Mouse (Mus musculus) spleen, postnatal 4 days (tissue): ENCODE results near the gene Ctnnd2.
A peak's percentile ranks its signal among the peaks of the same experiment; 100 is the strongest.

ENCODE experiments used
- DNase-seq, 2 experiments: peaks; one replicate each; pipeline ENCODE4 v3.0.0; 2022; ENCODE audit warnings: low spot score in 2 of 2

The Ctnnd2 gene

GRCm38 (mm10) chr15:30714823-30715222, 542.4 kb downstream of the Ctnnd2 start:
- DNase-seq, result no peak

DNA sequence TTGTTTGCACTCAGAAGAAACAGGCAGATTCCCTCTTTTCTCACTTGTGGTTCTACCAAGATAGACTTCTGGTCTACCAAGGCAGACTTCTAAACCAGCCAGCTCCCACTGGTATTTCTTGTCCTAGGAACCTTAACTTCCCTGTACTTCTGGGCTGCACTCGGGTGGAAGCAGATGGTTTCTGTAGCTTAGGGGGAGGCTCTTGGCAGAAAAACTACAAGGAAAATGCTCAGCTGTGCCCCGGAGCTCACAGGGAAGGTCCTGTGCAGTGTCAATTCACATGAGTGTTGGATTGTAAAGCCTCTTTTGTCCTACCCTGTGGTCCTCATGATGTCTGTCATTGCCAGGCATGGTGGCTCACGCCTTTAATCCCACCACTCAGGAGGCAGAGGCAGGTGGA, 546.4 kb downstream of the Ctnnd2 start:
- no peak for DNase-seq

- DNase-seq, result no peak
Observed at GRCm38 (mm10) chr15:30719226-30719625, 546.8 kb downstream of the Ctnnd2 start.

DNA sequence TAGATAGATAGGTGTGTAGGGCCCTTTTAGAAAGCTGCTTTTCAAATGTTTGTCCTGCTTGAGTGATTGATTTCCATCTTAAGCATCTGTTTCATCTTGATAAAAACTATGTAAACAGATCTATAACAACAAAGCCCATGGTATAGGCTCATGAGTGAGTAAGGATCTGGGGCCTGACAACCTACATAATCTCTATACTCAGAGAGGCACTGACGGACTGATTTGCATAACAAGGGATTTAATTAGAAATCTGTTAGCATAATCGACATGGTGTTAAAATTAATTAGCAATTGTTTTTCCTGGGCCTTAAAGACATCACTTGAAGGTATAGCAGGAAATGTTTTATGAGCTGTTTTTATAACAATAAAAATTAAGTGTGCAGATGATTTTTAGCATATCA, 548.7 kb downstream of the Ctnnd2 start:
- no peak for DNase-seq

DNA sequence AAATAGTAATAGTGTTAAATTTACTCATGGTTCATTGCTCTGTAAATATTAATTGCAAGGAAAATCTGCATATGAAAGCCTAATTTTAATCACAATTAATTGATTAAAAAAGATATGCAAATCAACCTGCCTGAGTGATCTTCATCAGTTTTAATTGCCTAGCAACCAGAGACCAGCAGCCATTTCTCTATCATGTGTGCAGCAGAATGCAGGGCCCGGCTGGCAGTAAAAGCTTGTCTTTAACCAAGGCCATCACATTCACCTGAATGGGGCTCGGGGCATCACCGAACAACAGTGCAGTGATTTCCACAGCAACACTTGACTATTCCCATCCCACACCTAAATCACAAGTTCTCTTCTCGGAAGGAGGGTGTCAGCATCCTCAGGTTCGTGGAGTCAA, 553.7 kb downstream of the Ctnnd2 start:
- DNase-seq, result no peak

DNA sequence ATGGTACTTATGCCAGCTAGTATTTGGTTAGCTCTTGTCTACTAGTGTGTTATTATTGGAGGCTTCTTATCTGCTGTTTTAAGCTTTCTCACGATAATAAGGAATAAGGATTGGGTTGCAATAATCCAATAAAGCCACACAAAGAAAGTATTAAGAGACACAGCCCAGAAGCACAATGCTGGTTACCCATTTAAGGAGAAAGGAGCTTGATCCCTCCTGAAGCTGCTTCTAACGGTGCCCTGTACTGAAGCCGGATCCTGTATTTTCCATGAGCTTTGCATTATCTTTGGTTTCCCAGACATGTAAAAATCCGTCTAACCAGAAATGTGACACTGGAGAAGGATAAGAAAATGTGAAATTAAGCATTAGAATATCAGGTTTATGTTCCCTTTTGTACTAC, 565.8 kb downstream of the Ctnnd2 start:
- no peak for DNase-seq

DNA sequence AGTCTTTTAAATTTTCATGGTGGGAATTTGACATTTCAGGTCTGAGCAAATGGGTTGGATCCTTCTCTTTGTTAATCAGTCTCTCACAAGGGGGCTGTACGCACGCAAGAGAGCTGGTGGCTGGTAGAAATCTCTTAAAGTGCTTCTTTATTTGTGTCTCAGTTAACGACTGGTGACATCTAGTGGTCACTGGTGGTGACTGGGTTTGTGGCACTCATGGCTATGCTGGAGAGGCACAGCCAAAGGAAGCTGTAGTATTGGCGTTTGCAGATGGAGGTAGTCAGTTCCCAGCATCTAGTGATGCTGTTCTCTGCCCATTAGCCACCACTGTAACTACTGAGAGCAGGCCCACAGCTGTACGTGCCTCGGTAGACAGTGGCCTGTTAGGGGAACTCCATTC, 568.3 kb downstream of the Ctnnd2 start:
- DNase-seq, result peak in 1 of 2 experiments; percentile 13

DNA sequence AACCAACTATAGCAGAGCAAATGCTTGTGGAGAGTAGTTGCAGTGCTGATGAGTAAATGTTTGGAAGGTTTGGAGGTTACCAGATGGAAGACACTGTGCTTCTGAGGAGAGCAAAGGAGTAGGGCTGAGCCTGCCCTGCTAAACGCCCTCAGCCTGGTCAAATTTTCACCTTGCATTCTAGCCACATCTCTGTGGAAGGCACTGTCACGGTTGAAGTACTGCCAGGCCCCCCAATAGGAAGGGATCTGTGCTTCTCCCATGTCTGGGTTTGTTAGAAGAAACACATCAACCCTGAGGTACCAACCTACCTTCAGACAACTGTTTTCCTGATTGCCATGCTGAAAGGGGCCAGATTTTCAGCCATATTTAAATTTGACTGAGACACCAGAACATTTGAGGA, 585.6 kb downstream of the Ctnnd2 start:
- no peak for DNase-seq

GRCm38 (mm10) chr15:30762211-30762610, 589.8 kb downstream of the Ctnnd2 start:
- DNase-seq, result no peak

GRCm38 (mm10) chr15:30762695-30763285, 590.4 kb downstream of the Ctnnd2 start:
- DNase-seq, result no peak

DNA sequence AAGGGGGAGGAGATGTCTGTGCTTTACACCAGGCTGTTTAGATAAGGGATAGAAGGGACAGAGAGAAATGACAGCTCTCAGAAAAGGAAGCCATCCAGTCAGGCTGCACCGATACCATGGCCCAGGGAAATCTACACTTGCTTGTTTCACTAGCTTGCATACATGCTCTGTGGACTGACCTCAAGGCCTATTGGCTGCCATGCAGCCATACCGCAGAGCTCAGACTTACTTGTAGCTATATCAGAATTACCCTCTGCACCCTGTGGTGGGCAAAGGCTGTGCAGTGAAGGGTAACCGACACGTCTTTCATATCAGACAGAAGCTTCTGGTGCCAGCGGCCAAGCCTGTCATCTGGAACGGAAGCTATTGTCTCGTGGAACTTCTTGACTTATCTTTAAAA, 604.5 kb downstream of the Ctnnd2 start:
- no peak for DNase-seq

GRCm38 (mm10) chr15:30777801-30778200, 605.4 kb downstream of the Ctnnd2 start:
- no peak for DNase-seq

DNA sequence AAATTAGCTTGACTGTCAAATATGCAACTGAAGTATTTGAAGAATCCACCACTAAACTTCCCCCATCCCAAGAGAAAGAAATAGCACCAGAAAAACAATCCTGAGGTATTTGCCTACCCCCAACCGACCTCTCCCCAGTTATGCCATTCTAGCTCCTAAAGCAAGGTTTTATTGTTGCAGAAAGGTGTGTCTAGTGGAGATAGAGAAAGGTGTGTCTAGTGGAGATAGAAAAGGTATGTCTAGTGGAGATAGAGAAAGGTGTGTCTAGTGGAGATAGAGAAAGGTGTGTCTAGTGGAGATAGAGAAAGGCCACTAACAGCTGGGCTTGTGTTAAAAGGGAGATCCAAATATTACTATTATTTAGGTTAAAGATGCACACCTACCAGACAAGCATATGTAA, 607.5 kb downstream of the Ctnnd2 start:
- no peak for DNase-seq

DNA sequence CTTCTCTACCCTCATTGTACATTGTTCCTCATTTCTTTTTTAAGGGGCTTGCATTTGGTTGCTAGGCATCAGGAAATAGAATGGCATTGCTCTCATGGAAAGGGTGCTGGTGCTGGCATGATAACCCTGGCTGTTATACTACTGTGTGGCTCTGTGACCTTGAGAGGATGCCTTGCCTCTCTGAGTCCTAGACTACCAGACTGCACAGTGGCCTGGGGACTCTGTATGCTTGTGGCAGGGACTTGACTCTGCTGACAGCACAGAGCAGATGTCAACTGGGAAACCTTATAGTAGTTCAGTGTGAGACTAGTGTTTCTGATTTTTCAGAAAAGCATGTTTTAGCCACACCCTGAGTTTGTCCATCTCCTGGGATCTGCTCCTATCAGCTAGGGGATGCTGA, 608.6 kb downstream of the Ctnnd2 start:
- DNase-seq, result no peak

DNA sequence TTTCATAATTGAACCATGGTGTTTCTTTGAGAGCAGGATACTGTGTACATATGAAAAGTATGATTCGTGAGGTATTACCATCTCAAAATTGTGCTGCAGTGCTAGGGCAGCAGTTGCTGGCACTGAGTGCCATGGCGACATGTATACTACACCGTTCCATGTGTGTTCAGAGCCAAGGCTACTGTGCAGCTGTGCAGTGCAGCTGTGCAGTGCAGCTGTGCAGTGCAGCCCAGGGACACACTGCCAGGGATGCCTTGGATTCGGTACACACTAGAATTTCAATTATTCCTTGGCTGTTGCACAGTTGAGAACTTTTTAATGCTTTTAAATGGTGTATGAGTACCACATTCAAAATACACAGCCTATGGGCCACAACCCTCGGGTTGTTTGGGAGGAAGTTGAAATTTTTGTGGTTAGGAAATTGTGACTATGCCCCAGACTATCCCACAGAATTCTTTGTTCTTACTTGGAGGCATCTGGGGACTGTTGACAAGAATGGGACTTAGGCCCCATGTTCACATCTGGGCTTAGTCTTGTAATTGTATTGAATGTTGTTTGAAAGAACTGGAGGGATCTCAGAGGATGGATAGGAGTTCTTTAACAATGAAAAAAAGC, 613.4 kb downstream of the Ctnnd2 start:
- DNase-seq, result no peak

DNA sequence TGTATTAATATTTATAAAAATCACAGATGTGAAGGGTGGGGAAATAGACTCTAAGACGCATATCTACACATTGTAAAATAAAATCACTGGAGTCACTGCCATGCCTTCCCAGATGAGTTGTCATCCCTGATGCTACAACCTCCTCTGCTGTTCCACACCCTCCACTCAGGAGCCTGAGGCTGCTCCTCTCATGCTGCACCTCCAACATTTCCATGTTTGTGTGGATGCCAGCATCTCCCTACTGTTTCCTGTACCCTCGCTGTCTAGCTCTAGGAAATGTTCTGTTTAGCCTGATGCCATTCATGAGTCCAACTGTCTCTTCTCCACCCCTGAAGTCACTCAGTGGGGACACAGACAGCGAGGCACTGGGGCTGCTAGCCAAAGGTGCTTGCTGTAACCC, 620.9 kb downstream of the Ctnnd2 start:
- no peak for DNase-seq

DNA sequence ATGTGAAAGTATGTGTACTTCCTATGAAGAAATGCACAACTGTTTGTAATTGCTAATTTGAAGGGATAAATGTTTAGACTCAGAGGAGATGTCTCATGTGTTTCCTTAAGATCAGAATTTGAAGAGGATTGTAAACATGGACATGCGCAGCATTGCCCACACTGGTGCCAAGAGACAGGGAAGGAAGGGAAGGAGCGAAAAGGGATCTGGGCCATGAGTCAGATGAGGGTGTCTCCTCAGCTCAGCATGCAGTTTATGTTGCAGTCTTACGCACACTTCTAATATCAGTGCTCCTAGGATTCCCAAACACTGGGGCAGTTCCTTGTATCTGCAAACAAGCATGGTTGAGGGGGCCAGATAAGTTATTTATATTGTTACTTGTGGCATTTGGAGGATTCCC, 623.3 kb downstream of the Ctnnd2 start:
- no peak for DNase-seq

DNA sequence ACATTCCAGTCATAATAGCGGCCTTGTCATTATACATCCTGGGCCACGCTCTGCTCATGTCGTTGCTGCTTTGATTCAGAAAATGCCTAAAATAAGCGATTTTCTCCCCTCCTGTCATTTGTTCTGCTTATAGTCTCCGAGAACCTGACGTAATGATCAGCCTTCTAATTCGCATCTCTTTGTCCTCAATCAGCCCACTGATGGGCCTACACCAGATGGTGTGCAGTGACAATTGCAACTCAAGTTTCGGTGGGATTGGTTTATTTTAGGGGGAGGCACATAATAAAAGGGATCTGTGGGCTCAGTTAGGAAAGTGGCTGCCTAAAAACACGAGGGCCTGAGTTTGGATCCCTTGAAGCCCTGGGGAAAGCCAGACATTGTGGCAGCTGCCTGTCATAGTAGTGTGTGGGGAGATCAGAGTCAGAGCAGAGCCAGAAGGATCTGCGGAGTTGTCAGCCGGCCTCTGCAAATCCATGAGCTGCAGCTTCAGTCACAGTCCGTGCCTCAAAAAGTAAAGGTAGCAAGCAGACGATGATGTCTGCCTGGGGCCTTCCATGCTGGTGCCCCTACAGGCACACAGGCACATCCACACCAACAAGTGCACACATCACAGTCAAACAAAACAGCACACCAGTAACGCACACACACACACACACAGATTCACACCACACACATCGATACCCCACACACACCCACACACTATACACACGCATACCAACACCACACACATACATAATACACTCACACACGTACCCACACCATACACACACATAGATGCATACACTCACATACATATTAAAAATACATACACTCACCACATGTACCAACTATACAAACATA, 655.3 kb downstream of the Ctnnd2 start:
- no peak for DNase-seq

DNA sequence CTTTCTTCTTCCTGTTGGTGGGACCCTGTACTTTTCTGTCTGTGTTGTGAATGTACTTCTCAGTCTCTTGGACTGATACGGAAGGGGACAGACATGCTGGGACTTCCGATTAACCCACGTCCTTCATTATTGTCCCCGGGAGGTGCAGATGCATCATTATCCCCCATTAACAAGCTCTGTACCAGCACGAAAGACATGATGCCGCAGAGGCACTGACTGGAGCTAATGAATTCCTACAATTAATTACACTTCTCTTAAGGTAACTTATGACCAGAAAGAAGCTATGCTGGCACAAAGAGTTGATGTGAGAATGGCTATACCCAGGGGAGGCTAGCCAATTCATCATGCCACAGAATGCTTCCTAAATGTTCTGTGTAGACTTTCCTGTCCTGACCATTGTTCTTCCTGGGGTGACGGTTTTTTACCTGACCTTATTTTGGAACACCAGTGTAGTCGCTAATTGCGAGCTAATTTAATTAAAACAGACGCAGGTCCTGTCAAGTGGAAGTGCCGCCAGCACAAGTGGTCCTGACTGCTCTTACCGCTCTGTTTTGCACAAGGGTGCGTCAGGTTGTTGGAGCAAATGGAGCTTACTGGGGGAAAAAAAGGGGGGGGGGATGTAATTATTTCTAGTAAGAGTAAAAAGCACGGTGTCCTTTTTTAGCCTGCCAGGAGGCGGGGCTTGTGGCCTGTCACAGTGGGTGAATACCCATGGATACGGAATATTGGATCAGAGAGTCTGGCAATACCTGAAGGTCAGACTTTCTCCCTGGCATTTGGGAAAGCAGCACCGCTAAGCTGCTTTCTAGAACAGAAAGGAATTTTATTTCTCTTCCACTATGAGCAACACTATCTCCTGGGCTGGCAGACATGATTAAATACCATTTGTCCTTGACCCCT, 685.1 kb downstream of the Ctnnd2 start:
- no peak for DNase-seq

- DNase-seq, result no peak
Observed at GRCm38 (mm10) chr15:30867429-30867828, 695.0 kb downstream of the Ctnnd2 start.

GRCm38 (mm10) chr15:30869673-30870512, 697.5 kb downstream of the Ctnnd2 start:
- DNase-seq, result no peak
